Mouse (Mus musculus) brown adipose tissue, adult 24 weeks (tissue): ENCODE results near the gene Poglut1. TPM values are rescaled to one million over a fixed set of nuclear protein-coding genes. Genes with fewer than 3 reads are reported as not detected.

Source experiments
- polyA plus RNA-seq: library from polyadenylated mRNA; stranded (reverse); fragments of >200 nt; gene quantifications from 2 replicates; pipeline ENCODE4 v1.2.4, GENCODE M21; 2012; ENCODE audit not compliant: missing spikeins, insufficient read depth, insufficient read length

Gene Poglut1
- polyA plus RNA-seq, 1 experiment, result 14.5 TPM

Other genes with a start within 250 kb of the Poglut1 start
- not detected in 2 replicates for gene Maats1, start 208.1 kb downstream of the Poglut1 start, polyA plus RNA-seq
- 1,266 and 1,331 TPM in 2 replicates for gene Cox17, start 203.3 kb downstream of the Poglut1 start, polyA plus RNA-seq
- 2.9 TPM in 1 of 2 replicates, not detected in the other for gene Gm21987, start 203.2 kb downstream of the Poglut1 start, polyA plus RNA-seq
- gene Popdc2, start 188.0 kb downstream of the Poglut1 start, polyA plus RNA-seq, result 15.5 and 17.0 TPM in 2 replicates
- 11.3 and 14.4 TPM in 2 replicates for gene Pla1a, start 117.1 kb downstream of the Poglut1 start, polyA plus RNA-seq
- gene Adprh, start 97.6 kb downstream of the Poglut1 start, polyA plus RNA-seq, result 15.4 and 21.4 TPM in 2 replicates
- 1.0 TPM in 1 of 2 replicates, not detected in the other for gene Cd80, start 94.7 kb downstream of the Poglut1 start, polyA plus RNA-seq
- 43.1 and 49.2 TPM in 2 replicates for gene Timmdc1, start 27.6 kb downstream of the Poglut1 start, polyA plus RNA-seq
- gene Tmem39a, start 8.4 kb upstream of the Poglut1 start, polyA plus RNA-seq, result 24.1 and 30.9 TPM in 2 replicates
- gene Arhgap31, start 163.0 kb upstream of the Poglut1 start, polyA plus RNA-seq, result 7.5 and 9.7 TPM in 2 replicates
- gene B4galt4, start 192.0 kb upstream of the Poglut1 start, polyA plus RNA-seq, result 2.4 and 3.5 TPM in 2 replicates